ENCODE assay signal across 12 mouse cellular contexts in the genomic region with DNA sequence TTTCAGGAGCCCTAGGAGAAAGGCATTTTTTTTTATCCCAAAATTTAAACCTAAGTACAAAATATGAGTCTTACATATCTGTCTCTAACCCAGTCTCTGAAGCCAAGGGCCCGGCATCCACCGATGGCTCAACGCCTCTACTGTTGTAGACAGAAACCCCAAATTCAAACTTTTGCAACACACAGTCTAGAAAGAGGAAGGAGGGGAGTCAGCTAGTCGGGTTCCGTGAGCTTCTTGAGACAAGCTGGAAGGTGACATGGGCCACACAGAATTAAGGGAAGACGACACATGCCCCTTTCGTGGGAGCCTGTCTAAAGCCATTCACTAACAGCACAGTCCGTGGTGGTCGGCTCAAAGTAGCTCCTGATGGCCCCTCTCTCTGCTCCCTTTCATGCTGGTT.
DNase-seq lines count a peak whose midpoint lies in the region; ATAC-seq lines count a peak whose summit lies in the region.
"Had no signal": no experiment of that assay in that cellular context is flagged by ENCODE, and none has a peak within 500 bp of the region (broad histone marks: within the 10 kb centered on the region; RNA-seq: fewer than 3 reads in every experiment).

No protein-coding gene starts in this region.

- no peaks in the 10 kb centered on the region for H3K9me3 ChIP-seq in heart, embryonic 11.5 days (replicated peaks; ENCODE audit: control insufficient read depth, low read length)
- H3K9me3 ChIP-seq in lung, embryonic 15.5 days, result no peaks in the 10 kb centered on the region
- H3K9me3 ChIP-seq in embryonic facial prominence, embryonic 12.5 days, result no peaks in the 10 kb centered on the region

- WGBS in heart, embryonic 11.5 days (ENCODE audit: insufficient replicate concordance), result 82% methylated on average over 9 of the region's 9 CpGs
- WGBS in lung, embryonic 15.5 days, result 76% methylated on average over 9 of the region's 9 CpGs
- WGBS in embryonic facial prominence, embryonic 12.5 days, result 70% methylated on average over 9 of the region's 9 CpGs

- no peak for ATAC-seq in heart, embryonic 11.5 days (replicated peaks; ENCODE audit: insufficient number of reproducible peaks, low FRiP score, low TSS enrichment)
- no peak for ATAC-seq in lung, embryonic 15.5 days (ENCODE audit: borderline replicate concordance, extremely low read depth, low FRiP score, low TSS enrichment)
- no peak for ATAC-seq in embryonic facial prominence, embryonic 12.5 days (ENCODE audit: insufficient number of reproducible peaks, insufficient read depth, low FRiP score, low TSS enrichment)
- peak; percentile 92 for ATAC-seq in megakaryocyte, adult 5-6 weeks (ENCODE audit: poor library complexity, severe bottlenecking)

- H3K4me3 ChIP-seq in heart, embryonic 11.5 days (ENCODE audit: low read depth, low read length), result no peak overlapping the region
- no peak overlapping the region for H3K4me3 ChIP-seq in lung, embryonic 15.5 days
- H3K4me3 ChIP-seq in embryonic facial prominence, embryonic 12.5 days, result no peak overlapping the region

- peak overlapping the region; percentile 60 for H3K27ac ChIP-seq in heart, embryonic 11.5 days (ENCODE audit: low read depth, low read length)
- H3K27ac ChIP-seq in lung, embryonic 15.5 days, result 0 out of 2 replicates have a peak overlapping the region, but pooled peaks have one; percentile 8
- H3K27ac ChIP-seq in embryonic facial prominence, embryonic 12.5 days, result peak overlapping the region; percentile 83

- H3K4me2 ChIP-seq in heart, embryonic 11.5 days, result no peak overlapping the region
- no peak overlapping the region for H3K4me2 ChIP-seq in lung, embryonic 15.5 days
- H3K4me2 ChIP-seq in embryonic facial prominence, embryonic 12.5 days (replicated peaks), result no peak overlapping the region

- no peaks in the 10 kb centered on the region for H3K27me3 ChIP-seq in heart, embryonic 11.5 days (ENCODE audit: control insufficient read depth, insufficient read depth, low read length)
- no peaks in the 10 kb centered on the region for H3K27me3 ChIP-seq in lung, embryonic 15.5 days
- H3K27me3 ChIP-seq in embryonic facial prominence, embryonic 12.5 days, result no peaks in the 10 kb centered on the region

- H3K4me1 ChIP-seq in heart, embryonic 11.5 days (ENCODE audit: control insufficient read depth, insufficient read depth, low read length), result peaks cover 18% of the 10 kb centered on the region
- peaks cover 23% of the 10 kb centered on the region for H3K4me1 ChIP-seq in lung, embryonic 15.5 days
- peaks cover 35% of the 10 kb centered on the region for H3K4me1 ChIP-seq in embryonic facial prominence, embryonic 12.5 days

- H3K9ac ChIP-seq in heart, embryonic 11.5 days (ENCODE audit: low read depth, low read length), result no peak overlapping the region
- H3K9ac ChIP-seq in lung, embryonic 15.5 days, result no peak overlapping the region
- no peak overlapping the region for H3K9ac ChIP-seq in embryonic facial prominence, embryonic 12.5 days

- intact Hi-C loops in heart, postnatal 36 days (cut with DNase I), result no loop called here

- no peak for DNase-seq in heart, postnatal 36 days
- DNase-seq in lung, postnatal 25 days (ENCODE audit: low spot score), result no peak
- no peak for DNase-seq in thymus, postnatal 14 days
- no peak for DNase-seq in adrenal gland, adult 8-10 months
- DNase-seq: adrenal gland, postnatal 25 days; cerebellum, postnatal 36 days; kidney, adult 18-20 months; kidney, postnatal 36 days had no signal

- H3K36me3 ChIP-seq in heart, embryonic 11.5 days (ENCODE audit: control insufficient read depth, insufficient read depth, low read length), result no peaks in the 10 kb centered on the region
- H3K36me3 ChIP-seq in lung, embryonic 15.5 days, result no peaks in the 10 kb centered on the region
- no peaks in the 10 kb centered on the region for H3K36me3 ChIP-seq in embryonic facial prominence, embryonic 12.5 days

Comparison
In these comparisons a context has a peak if more than half of its experiments do, and no peak if none do; other contexts are left out.
1. H3K27ac ChIP-seq: peak in every context shown above with its lines; median percentile 83 in embryonic facial prominence, embryonic 12.5 days; 60 in heart, embryonic 11.5 days; 8 in lung, embryonic 15.5 days.